Mouse (Mus musculus) right cerebral cortex, postnatal 14 days (tissue): ENCODE measurements at regions not wholly inside any gene's neighbourhood (a gene's known extent, or its start where the extent isn't known, plus 50 kb on each side); places are given as distances from the start of the nearest gene placed in this dataset.

ENCODE experiments used
- DNase-seq: peaks from one replicate; pipeline ENCODE4 v3.0.0; 2022

- DNase-seq: peak; percentile 48
Observed at GRCm38 (mm10) chr13:73405720-73406629, 61.0 kb upstream of the Lpcat1 start.

- DNase-seq: no peak
Observed at GRCm38 (mm10) chr13:73400921-73401320, 66.1 kb upstream of the Lpcat1 start.

GRCm38 (mm10) chr13:73397033-73397432 lies 68.7 kb upstream of the Ndufs6 start:
- no peak for DNase-seq

GRCm38 (mm10) chr13:73395856-73396255 lies 67.5 kb upstream of the Ndufs6 start:
- DNase-seq: no peak

- no peak for DNase-seq
Observed at GRCm38 (mm10) chr13:73389051-73389450, 60.7 kb upstream of the Ndufs6 start.

GRCm38 (mm10) chr13:73383585-73383984 lies 55.2 kb upstream of the Ndufs6 start:
- no peak for DNase-seq
